Mouse (Mus musculus): ENCODE data around the gene Dnmbp.

Dnmbp gene

GRCm38 (mm10) chr19:43879401-43880212, 60.4 kb downstream of the Dnmbp start:
- no peak for TF ChIP-seq GATA4 (IDR thresholded peaks at IDR 0.05; ENCODE audit: insufficient replicate concordance, low read length)

- no peak for TF ChIP-seq GATA4 (IDR thresholded peaks at IDR 0.05; ENCODE audit: insufficient replicate concordance, low read length)
Observed at GRCm38 (mm10) chr19:43878111-43879092, 61.6 kb downstream of the Dnmbp start.

GRCm38 (mm10) chr19:43877364-43877763, 62.6 kb downstream of the Dnmbp start:
- no peak for TF ChIP-seq GATA4 (IDR thresholded peaks at IDR 0.05; ENCODE audit: insufficient replicate concordance, low read length)

- TF ChIP-seq GATA4 (IDR thresholded peaks at IDR 0.05; ENCODE audit: insufficient replicate concordance, low read length): no peak
Observed at GRCm38 (mm10) chr19:43875996-43876395, 64.0 kb downstream of the Dnmbp start.

- no peak for TF ChIP-seq GATA4 (IDR thresholded peaks at IDR 0.05; ENCODE audit: insufficient replicate concordance, low read length)
Observed at GRCm38 (mm10) chr19:43874351-43874750, 65.6 kb downstream of the Dnmbp start.

GRCm38 (mm10) chr19:43870418-43870817, 69.6 kb downstream of the Dnmbp start:
- no peak for TF ChIP-seq GATA4 (IDR thresholded peaks at IDR 0.05; ENCODE audit: insufficient replicate concordance, low read length)

GRCm38 (mm10) chr19:43857347-43857746, 82.6 kb downstream of the Dnmbp start:
- TF ChIP-seq GATA4 (IDR thresholded peaks at IDR 0.05; ENCODE audit: insufficient replicate concordance, low read length): no peak

- TF ChIP-seq GATA4 (IDR thresholded peaks at IDR 0.05; ENCODE audit: insufficient replicate concordance, low read length): no peak
Observed at GRCm38 (mm10) chr19:43852837-43853545, 87.0 kb downstream of the Dnmbp start.

- TF ChIP-seq GATA4 (IDR thresholded peaks at IDR 0.05; ENCODE audit: insufficient replicate concordance, low read length): no peak
Observed at GRCm38 (mm10) chr19:43851996-43852630, 87.9 kb downstream of the Dnmbp start.

- no peak for TF ChIP-seq GATA4 (IDR thresholded peaks at IDR 0.05; ENCODE audit: insufficient replicate concordance, low read length)
Observed at GRCm38 (mm10) chr19:43850026-43850425, 90.0 kb downstream of the Dnmbp start.

GRCm38 (mm10) chr19:43847966-43848365, 92.0 kb downstream of the Dnmbp start:
- no peak for TF ChIP-seq GATA4 (IDR thresholded peaks at IDR 0.05; ENCODE audit: insufficient replicate concordance, low read length)

- TF ChIP-seq GATA4 (IDR thresholded peaks at IDR 0.05; ENCODE audit: insufficient replicate concordance, low read length): no peak
Observed at GRCm38 (mm10) chr19:43847056-43847455, 92.9 kb downstream of the Dnmbp start.

- TF ChIP-seq GATA4 (IDR thresholded peaks at IDR 0.05; ENCODE audit: insufficient replicate concordance, low read length): no peak
Observed at GRCm38 (mm10) chr19:43845331-43845908, 94.6 kb downstream of the Dnmbp start.

GRCm38 (mm10) chr19:43843184-43843583, 96.8 kb downstream of the Dnmbp start:
- no peak for TF ChIP-seq GATA4 (IDR thresholded peaks at IDR 0.05; ENCODE audit: insufficient replicate concordance, low read length)

Measured in liver, adult (tissue).